Mouse (Mus musculus) natural killer cell, adult 2 months (primary cell): ENCODE measurements at regions not wholly inside any gene's neighbourhood (a gene's known extent, or its start where the extent isn't known, plus 50 kb on each side); places are given as distances from the start of the nearest gene placed in this dataset.

Source experiments
- DNase-seq, 2 experiments: peaks; one replicate each; pipeline ENCODE4 v3.0.0; 2022; ENCODE audit warnings: low spot score in 2 of 2

DNA sequence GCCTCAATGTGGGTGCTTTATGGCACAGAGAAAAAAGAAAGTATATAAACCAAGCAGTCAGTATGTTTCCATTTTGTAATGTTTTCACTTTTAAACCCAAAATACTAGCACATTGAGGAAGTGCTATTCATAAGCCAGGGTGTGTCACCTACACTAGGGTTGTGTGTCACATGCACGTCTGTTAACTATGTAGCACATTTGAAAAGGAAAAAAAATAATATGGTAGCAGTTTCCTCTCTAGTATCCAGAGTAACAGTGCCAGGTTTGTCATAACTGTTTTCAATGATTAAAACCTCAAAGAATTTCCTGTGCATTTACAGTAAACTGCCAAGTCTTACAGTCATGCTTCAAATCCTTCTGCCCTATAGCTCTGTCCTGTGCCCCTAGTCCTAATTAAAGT is 424.8 kb downstream of the Tmem161b start:
- no peak for DNase-seq

DNA sequence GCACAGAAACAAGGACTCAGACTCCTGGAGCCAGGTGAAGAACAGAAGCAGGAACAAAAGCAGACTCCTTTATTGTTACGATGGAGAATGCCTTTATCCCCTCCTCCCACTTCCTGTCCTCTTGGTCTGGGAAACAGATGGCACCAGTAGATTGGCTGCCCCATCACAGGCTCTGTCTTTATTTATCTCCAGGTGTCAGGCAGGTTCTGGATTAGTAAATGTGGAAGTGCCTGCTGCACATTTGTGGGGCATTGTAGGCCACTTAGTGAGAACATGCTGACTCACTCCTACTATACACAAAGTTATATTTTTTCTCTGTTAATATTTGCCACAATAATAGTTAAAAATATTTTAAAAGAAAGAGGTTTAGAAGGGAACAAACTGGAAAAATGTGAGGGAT is 426.0 kb downstream of the Tmem161b start:
- DNase-seq: no peak

DNA sequence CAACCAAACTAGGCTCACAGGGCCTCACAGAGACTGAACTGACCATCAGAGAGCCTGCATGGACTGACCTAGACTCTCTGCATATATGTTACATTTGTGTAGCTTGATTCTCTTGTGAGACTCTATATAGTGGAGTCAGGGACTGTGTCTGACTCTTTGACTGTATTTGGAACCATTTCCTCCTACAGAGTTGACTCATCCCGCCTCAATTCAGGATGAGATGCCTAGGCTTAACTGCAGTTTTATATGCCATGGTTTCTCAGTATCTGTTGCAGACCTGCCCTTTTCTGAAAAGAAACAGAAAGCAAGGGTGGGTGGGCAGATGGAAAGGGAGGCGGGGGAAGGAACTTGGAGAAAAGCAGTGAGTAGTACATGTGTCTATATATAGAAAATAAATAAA is 441.9 kb downstream of the Tmem161b start:
- no peak for DNase-seq

DNA sequence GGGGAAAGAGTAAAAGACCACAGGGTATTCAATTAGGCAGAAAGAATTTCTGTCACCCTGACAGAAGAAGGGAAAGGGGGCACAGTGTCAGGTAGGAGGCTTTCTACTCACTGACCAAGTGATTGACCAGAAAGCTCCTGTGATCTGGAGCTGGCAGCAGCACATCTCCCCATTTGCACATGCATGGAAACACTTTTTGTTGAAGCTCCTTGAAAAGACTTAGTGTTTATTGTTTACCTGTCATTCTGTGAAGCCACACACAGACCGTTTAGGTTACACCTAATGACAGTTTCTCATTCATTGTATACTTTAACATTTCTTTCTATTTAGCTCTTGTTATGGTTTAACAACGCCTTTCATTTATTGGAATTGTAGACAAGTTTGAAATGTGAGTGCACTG is 458.9 kb downstream of the Tmem161b start:
- DNase-seq: no peak

DNA sequence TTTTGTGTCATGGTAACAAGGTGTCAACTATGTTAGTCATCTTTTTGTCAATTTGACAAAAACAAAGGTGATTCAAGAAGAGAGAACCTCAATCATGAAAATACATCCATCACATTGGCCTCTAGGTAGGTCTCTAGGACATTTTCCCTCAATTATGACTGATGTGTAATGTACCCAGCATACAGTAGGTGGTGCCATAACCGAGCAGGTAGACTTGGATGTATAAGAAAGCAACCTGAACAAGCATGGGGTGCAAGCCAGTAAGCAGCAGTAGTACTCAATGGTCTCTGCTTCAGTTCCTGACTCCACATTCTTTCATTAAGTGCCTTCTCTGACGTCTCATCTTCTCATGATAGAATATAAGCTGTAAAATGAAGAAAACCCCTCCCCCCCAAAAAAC is 463.8 kb downstream of the Tmem161b start:
- no peak for DNase-seq

DNA sequence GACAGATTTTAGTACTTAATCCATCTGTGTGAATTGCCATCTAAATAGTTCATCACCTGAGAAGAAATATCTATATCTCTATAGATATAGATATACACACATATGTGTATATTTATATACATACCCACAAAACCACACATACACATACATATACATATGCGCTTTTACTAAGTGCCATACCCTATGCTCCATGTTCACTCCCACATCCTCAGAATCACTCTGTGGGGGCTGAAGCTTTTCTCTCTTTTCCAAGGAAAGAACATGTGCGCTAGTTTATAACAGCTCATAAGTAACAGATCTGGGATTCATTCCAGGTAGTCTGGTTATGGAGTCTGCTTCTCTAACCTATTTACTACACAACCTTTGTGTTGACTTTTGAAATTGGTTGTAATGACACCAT is 471.4 kb downstream of the Tmem161b start:
- DNase-seq: no peak

DNA sequence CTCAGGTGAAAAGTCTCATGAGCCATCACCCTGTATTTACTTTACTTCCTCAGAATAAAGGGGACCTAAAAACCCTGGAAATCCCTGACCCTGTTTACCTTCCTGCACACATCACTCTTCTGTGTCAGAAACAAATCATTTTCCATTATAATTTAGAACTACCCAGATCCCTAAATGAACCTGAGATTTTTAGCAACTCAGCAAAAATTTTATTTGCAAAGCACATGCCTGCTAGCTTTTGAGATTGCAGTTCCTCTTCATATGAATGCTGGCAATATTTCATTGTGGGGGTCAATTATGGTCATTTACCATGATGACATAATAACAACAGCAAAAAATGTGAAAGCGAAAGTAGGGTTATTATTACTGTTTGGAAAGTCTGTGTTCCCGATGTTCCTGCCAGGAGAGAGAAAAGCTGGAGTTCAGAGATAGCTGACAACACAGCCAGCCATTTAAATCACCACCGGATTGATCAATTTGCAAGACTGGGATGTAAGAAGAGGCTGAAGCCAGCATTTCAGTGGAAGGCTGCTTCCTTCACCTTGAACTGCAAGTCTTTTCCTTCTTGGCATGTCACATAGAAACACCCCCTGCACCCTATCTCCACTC is 476.5 kb downstream of the Tmem161b start:
- no peak for DNase-seq

DNA sequence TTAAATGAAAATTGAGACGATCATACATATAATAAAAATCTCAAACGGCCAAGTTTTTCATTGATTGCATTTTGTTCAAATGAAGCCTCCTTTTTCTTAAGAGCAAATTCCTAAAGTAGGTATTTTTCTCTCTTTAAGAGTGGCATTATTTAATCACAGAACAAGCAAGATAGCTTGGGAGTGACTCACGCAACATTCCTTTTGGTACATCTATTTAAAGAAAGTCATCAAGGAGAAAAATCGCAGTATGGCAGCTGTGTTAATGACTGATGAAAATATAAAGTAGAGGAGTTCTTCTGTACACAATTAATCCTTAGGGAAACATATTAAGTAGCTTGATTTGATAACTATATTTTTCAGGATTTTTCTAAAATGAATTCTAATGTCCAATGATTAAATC is 448.0 kb upstream of the Ccnh start:
- no peak for DNase-seq

DNA sequence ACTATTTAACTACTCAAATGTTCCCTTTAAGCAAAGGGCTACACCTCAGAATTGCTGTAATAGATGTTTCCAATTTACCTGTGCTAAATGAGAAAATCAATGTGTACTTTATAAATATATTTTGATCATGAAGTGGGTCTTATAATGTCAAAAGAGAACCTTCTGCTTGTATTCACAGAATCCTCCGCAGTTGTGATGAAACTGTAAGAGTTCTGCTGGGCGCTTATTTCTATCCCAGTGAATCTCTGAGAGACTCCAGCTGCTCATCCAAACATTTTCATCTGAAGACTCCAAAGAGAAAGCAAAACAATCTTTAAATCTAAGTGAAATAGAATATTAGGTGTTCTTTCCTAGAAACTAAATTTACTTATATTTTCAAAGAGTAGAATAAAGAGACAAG is 440.9 kb upstream of the Ccnh start:
- DNase-seq: no peak

DNA sequence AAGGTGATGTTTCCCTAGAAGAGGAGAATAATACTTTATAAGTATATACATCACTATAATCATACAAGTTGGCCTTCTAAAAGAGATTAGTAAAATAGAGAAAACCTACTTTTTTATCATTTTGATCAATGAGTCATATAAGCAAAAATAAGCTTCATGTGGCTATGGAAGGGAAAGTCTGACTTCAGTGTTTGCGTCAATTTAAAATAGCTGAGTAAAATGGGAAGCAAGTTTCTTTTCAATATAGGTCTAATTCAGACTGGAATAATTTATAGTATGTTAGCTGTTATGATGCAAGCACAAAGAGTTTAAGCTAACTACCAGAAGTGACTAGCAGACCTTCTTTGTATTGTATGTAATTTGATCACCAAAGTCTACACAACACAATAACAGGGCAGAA is 440.0 kb upstream of the Ccnh start:
- no peak for DNase-seq

DNA sequence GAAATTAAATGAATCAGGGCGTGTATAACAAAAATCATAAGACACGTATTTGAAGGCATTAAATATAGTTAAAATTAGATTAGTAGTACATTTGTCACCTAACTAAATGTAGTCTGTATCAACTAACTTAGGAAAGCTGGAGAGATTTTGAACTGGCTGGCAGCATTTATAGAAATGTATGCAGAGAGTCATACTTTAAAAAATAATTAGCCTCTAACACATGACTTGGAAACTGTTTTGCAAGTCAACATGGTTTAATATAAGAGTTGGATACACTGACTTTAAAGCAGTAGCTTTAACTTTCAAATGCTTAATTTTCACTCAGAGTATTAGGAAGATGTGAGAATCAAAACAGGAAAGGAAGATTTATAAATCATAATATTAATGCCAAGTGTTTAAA is 439.1 kb upstream of the Ccnh start:
- no peak for DNase-seq

DNA sequence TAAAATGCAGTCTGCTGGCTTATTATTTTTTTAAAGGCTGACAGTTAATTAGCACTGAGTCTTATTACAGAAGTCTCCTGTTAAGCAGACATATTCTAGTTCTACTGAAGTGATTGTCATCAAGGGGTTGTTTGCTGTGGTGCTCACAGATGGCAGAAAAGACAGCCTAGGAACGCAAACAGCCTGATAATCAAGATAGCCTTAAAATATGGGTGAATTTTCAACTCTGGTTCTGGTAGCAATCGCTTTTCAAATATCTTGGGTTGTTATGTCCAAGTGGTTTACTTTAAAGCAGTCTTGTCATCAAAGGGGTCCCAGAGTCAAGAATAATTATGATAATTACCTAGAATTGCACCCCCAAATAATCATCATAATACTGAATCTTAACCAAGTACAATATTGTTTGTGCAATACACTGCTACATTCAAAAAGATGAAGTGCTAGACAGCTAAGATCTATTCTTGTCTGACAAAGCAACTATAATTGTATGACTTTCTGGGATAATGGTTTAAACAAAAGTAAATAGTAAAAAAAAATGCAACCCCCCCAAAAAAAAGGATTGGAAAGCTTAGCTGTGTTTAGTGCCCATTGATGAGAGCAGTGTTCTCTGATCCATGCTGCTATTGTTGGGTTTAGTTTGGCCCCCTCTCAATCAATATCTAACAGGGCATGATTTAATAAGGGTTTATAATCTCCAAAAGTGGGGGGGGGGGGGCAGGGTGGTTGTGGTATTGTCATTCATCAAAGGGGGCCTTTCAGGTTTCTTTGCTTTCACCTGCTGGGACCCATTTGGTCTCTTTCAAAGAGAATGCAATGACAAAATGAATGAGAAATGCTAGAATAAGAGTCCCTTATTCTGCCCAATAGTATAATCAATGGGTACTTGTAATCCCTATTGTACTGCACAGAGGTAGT is 437.4 kb upstream of the Ccnh start:
- no peak for DNase-seq

DNA sequence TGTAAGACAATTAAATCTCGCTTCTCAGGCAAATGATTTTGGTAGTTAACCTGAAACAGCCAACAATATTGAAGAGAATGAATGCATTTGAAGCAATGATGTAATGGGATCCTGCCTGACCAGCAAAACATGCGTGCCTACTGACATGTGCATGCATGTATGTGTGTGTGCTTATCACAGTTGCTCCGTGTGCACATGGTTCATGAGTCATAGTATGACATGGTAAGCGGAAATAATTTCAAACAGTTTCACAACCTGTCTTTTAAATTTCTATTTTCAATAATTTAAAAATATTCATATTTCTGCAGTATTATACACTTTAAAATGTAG is 436.8 kb upstream of the Ccnh start:
- DNase-seq: no peak

DNA sequence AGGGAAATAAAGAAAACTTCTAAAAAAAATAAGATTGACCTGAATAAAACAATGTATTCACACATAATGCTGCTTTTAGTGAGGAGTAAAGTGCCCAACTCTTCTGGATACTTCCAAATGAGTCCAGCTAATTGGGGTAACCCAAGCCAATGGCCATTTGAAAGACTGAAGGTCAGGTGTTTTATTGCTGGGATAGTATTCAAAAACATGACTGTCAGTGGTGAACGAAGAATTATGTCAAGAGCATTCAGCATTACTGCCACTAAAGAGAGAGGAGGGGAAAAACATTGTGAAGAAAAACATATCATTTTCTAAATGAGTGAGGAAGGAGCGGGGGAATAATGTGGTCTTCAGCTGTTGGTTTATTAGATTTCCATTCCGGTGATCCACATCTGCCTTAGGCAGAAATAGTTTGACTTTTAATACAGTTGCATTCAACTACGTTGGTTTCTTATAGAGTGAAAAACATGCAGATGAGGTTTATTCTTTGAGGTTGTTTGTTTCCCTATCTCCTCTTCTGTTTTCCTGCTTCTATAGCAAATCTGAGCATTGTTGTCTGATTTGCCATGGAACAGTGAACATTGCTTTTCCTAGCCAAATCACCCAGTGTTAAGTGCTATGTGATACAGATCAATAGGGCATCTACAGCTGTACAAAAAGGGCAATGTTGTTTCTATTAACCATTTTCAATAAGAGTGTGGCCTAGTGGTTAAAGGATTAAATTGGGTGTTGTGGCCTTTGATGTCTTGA is 435.3 kb upstream of the Ccnh start:
- DNase-seq: no peak

DNA sequence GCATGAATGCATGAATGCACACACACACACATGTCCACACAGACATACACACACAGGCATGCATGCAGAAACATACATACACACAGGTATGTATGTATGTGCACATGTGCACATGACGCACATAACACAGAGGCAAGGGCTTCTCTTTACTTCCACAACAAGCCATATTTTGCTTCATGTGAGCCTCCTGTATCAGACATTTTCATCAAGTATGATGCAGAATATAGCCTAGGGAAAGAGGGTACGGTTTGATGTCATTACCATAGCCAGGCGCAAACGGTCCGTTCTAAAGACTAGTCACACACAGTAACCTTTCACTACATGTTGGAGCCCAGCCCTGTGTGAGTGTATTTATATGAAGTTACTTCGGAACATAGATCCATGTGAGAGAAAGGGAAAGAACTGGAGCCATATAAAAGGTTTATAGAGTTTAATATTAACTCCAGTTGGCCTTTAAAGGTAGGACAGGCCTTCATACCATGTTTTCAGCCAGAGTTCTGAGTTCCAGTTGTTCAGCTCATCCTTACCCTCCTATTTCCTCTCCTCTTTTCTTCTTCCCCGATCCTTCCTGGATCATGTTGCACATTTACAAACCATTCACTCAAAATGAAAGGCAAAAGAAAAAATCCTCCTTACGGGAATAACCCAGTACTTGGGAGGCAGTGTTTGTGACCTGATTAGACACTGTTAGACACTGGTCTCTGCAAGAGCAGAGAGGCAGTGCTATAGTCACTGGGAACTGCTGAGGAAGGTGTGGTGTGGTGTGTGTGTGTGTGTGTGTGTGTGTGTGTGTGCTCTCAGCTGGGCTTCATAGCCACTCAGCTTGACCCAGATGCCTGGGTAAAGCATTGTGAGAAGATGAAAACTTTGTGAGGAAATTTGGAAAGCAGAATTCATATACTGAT is 434.1 kb upstream of the Ccnh start:
- DNase-seq: no peak

DNA sequence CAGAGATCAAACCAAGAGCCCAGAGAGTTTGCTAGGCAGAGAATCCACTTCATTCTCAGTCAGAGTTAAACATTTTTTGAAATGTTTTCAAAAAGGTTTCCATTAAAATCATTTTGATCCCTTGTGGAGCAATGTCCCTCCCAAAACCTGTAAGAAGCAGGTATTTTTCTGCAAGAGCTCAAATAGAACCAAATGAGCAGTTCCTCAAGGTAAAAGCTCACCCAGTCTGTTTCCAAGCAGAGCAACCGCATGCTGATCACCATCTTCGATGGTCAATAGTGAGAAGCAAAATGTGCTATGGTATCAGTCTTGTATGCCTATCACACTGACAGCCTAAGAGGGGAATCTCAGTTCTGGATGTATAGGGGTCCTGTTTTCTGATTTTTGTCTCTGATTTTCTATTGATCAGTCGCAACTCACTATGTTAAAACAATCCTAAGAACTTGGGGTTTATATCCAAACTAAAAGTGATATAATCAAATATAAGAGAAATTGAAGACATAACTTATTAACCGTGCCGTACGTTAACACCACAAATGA is 432.3 kb upstream of the Ccnh start:
- DNase-seq: no peak

DNA sequence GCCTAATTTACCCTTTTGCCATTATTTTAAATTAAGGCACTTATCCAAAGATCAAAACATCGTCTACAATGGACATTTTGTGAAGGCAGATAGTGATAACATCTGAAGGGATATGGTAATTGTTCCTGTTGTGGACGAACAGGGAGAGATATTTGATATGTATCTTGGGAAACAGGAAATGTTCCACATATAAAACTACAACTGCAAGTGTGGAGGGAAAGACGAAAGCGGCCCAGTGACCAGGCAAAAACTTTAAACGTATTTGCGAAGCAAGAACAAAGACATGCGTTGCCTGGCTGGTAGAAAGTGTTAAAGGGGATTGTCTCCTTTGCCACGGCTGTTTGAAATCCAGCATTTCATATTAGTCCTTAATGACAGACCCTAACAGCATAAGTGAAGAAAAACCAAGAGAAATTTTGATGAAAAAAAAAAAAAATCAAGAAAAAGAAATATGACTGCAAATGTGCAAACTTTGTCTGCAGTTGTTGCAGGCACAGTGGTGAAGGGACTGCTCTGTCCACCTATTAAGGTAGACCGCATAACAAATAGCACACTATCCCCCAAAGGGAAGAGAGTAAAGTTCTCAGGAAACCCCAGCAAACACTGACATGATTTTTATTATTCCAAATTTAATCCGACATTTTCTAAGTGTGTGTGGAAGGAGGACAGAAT is 431.2 kb upstream of the Ccnh start:
- no peak for DNase-seq

DNA sequence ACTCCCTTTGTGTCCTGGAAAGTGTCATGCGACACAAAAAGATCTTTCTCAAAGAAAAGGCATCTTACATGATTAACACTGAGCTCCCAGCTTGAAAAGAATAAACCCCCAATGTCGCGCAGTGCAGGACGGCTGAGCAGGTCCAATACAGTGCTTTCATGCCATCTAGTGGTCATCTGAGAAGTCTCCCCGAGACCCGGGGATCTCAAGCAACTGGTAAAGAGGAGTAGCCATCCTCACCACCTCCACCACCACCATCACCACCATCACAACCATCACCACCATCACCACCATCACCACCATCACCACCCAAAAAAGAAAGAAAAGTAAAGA is 430.7 kb upstream of the Ccnh start:
- DNase-seq: peak; percentile 0 to 15

DNA sequence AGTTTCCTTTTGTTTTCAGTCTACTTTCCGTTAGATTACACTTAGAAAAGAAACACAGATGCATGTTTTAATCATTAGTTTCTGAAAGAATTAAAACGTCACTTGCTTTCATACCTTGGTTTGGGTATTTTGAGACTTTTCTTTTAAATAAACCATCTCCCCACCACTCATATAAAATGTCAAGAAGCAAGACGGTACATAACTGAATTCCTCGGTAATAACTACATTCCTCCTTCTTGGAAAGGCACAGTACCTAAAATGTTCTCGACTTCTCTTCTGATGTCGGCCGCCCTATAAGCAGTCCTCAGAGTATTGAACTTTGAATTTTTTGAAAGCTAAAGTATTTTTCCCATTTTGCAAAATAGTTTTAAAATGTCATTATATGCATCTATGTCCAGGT is 430.1 kb upstream of the Ccnh start:
- DNase-seq: no peak

DNA sequence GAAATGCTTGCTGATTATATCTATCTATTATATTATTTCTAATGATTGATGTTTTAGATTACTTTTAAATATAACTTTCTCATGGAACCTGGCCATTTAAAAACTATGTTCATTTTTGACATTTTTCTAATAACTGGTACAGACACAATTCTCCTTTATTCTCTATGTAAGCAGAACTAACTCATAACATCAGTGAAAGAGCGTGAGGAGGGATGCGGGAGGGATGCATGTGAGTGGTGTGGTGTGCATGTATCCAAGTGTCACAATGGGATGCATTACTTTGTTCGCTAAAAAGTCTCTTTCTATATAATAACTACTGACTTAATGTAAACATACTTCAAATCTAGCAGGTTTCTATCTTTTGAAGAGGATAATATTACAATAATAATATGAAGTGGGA is 428.7 kb upstream of the Ccnh start:
- DNase-seq: no peak

DNA sequence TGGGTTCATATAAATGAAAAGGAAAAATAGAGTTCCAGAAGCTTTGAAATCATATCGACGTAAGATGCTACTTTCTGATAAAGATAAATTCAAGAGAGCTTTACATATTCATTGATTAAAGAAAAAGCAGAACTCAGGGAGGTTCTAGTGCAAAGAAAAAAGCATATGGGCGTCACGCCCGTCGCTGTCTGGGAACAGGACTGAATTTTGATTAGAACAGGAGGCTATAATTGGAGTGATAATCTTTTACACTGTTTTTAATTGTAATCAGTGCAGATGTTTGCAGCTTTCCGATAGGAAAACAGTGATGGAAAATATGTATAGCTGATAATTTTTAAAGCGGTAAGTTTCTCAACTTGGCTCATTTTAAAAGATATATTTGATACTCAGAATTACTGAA is 428.2 kb upstream of the Ccnh start:
- no peak for DNase-seq
